Mouse (Mus musculus) adrenal gland, postnatal 10 days (tissue): ENCODE results near the gene Smc1b. TPM values are rescaled to one million over a fixed set of nuclear protein-coding genes. Genes with fewer than 3 reads are reported as not detected.

Source experiments
- DNase-seq: peaks from one replicate; pipeline ENCODE4 v3.0.0; 2021; ENCODE audit warnings: mixed read lengths
- total RNA-seq, 2 experiments: library from RNA; stranded (reverse); gene quantifications; 2 replicates each; pipeline ENCODE4 v1.2.3; 2021

The Smc1b gene
- total RNA-seq, 2 experiments from 2014 or later, result 0.27 to 0.33 TPM

DNA sequence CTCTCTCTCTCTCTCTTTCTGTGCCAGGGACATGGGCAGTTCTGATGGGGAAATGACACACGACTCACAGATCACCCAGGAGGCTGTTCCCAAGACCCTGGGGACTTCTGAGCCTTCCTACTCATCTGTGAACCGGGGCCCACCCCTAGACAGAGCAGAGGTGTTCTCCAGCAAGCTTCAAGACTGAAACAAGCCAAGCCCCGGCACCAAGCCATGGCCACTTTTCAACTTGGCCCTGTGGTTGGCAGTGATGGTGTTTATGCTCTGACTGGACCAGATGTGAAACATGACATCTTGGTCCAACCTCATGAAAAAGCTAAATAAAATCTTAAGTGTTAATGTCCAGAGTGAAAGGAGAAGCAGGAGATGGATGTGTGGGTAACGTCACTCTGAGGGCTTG lies 109.6 kb downstream of the Smc1b start:
- DNase-seq, result no peak

DNA sequence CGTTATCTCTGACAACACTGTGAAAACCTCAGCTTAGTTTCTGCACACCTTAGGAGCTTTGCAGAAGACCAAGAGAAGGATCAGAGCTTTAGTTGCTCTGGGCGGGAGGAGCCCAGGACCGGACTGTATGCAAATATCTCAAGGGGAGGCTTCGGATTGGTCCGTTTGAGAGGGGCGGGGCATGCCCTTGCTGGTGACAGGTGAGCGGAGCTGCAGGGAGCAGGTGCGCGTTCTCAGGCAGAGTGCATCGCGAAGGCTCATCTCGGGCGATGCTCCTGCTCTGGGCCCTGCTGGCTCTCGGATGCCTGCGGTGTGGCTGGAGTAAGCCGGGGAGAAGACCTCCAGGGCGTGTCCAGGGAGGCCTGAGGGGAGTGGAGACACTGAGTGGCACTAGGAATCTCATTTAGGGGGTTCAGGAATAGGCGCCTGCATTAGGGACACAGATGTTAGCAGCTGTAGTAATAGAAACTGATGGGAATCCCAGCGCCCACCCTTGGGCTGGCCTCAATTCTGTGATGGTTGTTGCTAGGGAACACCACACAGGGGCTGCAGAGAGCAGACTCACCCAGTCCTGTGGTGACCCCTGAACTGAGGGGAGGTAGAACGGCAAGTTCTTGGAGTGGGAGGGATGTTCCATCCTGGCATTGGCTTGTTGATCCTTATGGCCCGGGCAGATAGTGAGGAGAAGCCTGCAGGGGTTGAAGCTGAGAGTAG lies 114.7 kb downstream of the Smc1b start, which contains the start of gene Upk3a:
TSS of gene Upk3a (plus strand) at position 191 of the 714 bp plus-strand sequence.
- no peak for DNase-seq

DNA sequence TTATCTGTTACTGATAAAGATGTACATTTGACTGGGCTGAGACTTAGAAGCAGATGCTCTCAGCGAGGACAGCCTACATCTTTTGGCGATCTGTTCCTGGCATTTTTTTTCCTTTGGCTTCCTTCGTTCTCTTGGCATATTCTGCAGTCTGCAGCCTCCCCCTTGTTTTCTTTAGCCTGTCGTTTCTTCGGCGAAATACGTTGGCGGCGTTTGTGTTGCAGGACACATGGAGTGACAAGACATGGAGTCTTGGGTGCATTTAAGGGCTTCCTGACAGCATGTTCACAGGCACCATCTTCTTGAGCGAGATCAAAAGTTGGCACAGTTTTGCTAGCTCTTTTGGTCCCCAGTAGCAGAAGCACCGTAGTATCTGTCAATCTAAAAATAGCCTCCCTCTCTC lies 116.0 kb downstream of the Smc1b start:
- no peak for DNase-seq

Other genes starting within 250 kb of the Smc1b start
- gene Gm29666, start 211.9 kb downstream of the Smc1b start, total RNA-seq, result under 1 TPM; 0.15 to 0.45 TPM
- gene Nup50, start 208.6 kb downstream of the Smc1b start, total RNA-seq, result 10 to 100 TPM; 27.4 to 32.4 TPM
- gene 5031439G07Rik, start 143.4 kb downstream of the Smc1b start, total RNA-seq, result 10 to 100 TPM; 38.6 to 47.8 TPM
- gene Upk3a, start 114.8 kb downstream of the Smc1b start, total RNA-seq, result not detected
- 10 to 100 TPM; 14.6 to 15.5 TPM for gene Fam118a, start 103.0 kb downstream of the Smc1b start, total RNA-seq
- gene Ribc2, start 114 bp upstream of the Smc1b start, total RNA-seq, result not detected
- 10 to 100 TPM; 44.1 to 46.3 TPM for gene Fbln1, start 74.0 kb upstream of the Smc1b start, total RNA-seq
- gene Atxn10, start 204.3 kb upstream of the Smc1b start, total RNA-seq, result 100 to 1,000 TPM; 107 to 110 TPM